Mouse (Mus musculus): ENCODE measurements at regions not wholly inside any gene's neighbourhood (a gene's known extent, or its start where the extent isn't known, plus 50 kb on each side); places are given as distances from the start of the nearest gene placed in this dataset.

DNA sequence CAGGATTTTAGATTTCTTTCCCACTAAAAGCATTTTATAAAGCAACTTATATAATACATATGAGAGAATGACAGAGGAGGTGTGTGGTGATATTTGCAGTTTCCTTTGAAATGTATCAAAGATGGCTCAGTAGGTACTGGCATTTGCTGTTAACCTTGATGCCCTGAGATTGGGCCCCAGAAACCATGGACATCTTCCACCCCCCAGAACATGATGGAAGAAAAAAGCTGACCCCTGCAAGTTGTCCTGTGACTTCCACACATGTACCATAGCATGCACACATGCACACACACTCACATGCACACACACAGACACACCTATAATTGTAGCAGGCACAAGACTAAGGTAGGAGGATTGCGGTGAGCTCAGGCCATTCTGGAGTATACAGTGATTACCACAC, 171.4 kb downstream of the Usp46 start:
- TF ChIP-seq POLR2A (IDR thresholded peaks at IDR 0.05; ENCODE audit: control insufficient read depth, extremely low read depth, insufficient read depth, low read length, poor library complexity) (no peak), CTCF (IDR thresholded peaks at IDR 0.05; ENCODE audit: borderline replicate concordance, control insufficient read depth, extremely low read depth, insufficient read depth, low read length, poor library complexity) (no peak)
